Mouse (Mus musculus): Measurements from ENCODE around the gene Olfr1057. TPM values are rescaled to one million over a fixed set of nuclear protein-coding genes. Genes with fewer than 3 reads are reported as not detected.
"Not testable (repeated sequence)": the region's sequence is repeated elsewhere in the genome, so short reads cannot be mapped to it uniquely, and the experiment has no call there.

The Olfr1057 gene
- total RNA-seq (2021): not detected

DNA sequence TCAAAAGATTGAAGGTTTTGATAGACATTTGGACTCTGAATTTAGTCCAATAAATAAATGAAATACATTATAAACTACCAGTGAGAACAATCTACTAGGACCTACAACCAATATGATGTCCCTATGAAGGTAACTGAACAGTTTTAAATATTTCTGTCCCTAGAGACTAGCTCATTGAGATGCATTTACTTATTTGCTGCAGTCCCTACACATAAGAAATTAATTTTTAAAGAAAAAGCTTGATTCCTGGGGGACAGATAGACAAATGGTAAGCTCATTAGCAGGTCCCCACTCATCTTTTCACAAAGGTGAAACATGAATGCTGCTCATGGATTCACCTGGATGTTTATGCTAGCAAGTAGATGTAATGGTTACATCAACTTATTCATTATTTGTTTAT is at the start of gene Olfr1057:
Olfr1057 (minus strand) TSS at position 101 of the 400 bp plus-strand sequence.
- no peak for DNase-seq
- intact Hi-C loops (cut with DNase I): no loop called here

- intact Hi-C loops (cut with DNase I); DNase-seq: not testable (repeated sequence)
These were observed 48.5 kb upstream of the Olfr1057 start, which contains the start of gene Olfr1062 for GRCm38 (mm10) chr2:86426649-86427048. Gene Olfr1062, minus strand, starts transcription at chr2:86426749.

- no peak for DNase-seq
- intact Hi-C loops (cut with DNase I): no loop called here
These were observed 35.8 kb upstream of the Olfr1057 start, which contains the start of gene Olfr1061 for GRCm38 (mm10) chr2:86413950-86414349. Gene Olfr1061, minus strand, starts transcription at chr2:86414050.

- no peak for DNase-seq
- intact Hi-C loops (cut with DNase I): no loop called here
These were observed 16.9 kb upstream of the Olfr1057 start for GRCm38 (mm10) chr2:86395114-86395513.

GRCm38 (mm10) chr2:86388461-86388860 is 10.3 kb upstream of the Olfr1057 start, which contains the start of gene Olfr1058:
Gene Olfr1058, minus strand, starts transcription at chr2:86388561.
- DNase-seq; intact Hi-C loops (cut with DNase I): not testable (repeated sequence)

DNA sequence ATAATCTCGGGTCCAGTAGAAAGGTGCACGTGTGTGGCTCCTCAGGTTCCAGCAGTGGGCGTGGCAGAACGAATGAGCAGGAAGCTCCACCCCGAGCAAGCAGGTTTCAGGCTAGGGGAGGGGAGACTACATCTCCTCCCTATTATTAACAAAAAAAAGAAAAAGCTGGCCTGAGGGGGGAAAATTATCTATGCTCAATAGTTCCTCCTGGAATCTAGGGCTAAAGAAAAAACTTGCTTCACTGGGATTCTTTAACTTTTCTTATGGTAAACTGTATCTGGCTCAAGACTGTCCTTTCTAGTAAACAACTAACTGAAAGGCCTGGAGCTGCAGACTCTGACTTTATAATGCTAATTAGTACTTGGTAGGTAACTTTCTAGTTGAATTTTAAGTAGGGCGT is 11.9 kb downstream of the Olfr1057 start:
- DNase-seq; intact Hi-C loops (cut with DNase I): not testable (repeated sequence)

GRCm38 (mm10) chr2:86362369-86362768 is 15.8 kb downstream of the Olfr1057 start, which contains the start of gene Olfr1056:
Gene Olfr1056, minus strand, starts transcription at chr2:86362469.
- no peak for DNase-seq
- intact Hi-C loops (cut with DNase I): no loop called here

- intact Hi-C loops (cut with DNase I); DNase-seq: not testable (repeated sequence)
These were observed 26.4 kb downstream of the Olfr1057 start for GRCm38 (mm10) chr2:86351751-86352150.

- intact Hi-C loops (cut with DNase I): no loop called here
- no peak for DNase-seq
These were observed 28.0 kb downstream of the Olfr1057 start, which contains the start of gene Olfr1055 for GRCm38 (mm10) chr2:86350184-86350583. Gene Olfr1055, minus strand, starts transcription at chr2:86350284.

DNA sequence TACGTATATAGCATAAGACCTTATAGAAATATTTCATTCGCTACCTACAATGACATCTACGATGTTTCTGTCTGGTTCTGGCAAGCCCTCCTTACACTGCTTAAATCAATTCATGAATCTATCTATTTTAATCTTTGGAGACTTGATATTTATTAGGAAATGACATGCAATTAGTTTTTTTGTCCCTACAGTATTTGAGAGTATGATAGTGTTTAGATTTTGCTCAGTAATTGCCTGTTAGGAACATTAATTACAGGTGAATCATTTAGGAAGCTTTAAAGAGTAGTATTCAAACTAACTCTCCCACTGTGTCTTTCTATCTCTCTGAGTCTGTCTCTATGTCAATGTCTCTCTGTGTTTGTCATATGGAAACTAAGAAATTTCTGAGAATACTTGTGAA is 42.9 kb downstream of the Olfr1057 start, which contains the start of gene Olfr1054:
Olfr1054 (minus strand) TSS at position 101 of the 400 bp plus-strand sequence.
- no peak for DNase-seq
- intact Hi-C loops (cut with DNase I): no loop called here

Other genes starting within 250 kb of the Olfr1057 start
- gene Olfr1039, start 242.5 kb downstream of the Olfr1057 start, total RNA-seq (2021): not detected
- not detected for gene Olfr1040, start 231.7 kb downstream of the Olfr1057 start, total RNA-seq (2021)
- not detected for gene Olfr1042, start 216.6 kb downstream of the Olfr1057 start, total RNA-seq (2021)
- gene Olfr1043, start 210.9 kb downstream of the Olfr1057 start, total RNA-seq (2021): not detected
- not detected for gene Olfr1044, start 200.6 kb downstream of the Olfr1057 start, total RNA-seq (2021)
- gene Olfr52, start 192.7 kb downstream of the Olfr1057 start, total RNA-seq (2021): not detected
- gene Olfr1045, start 175.4 kb downstream of the Olfr1057 start, total RNA-seq (2021): not detected
- gene Olfr1046, start 159.1 kb downstream of the Olfr1057 start, total RNA-seq (2021): not detected
- not detected for gene Olfr1047, start 147.0 kb downstream of the Olfr1057 start, total RNA-seq (2021)
- gene Olfr1048, start 138.1 kb downstream of the Olfr1057 start, total RNA-seq (2021): not detected
- gene Olfr1049, start 120.1 kb downstream of the Olfr1057 start, total RNA-seq (2021): not detected
- gene Olfr1051, start 99.3 kb downstream of the Olfr1057 start, total RNA-seq (2021): not detected
- gene Olfr1052, start 85.9 kb downstream of the Olfr1057 start, total RNA-seq (2021): not detected
- gene Olfr1053, start 63.1 kb downstream of the Olfr1057 start, total RNA-seq (2021): not detected
- not detected for gene Olfr1054, start 43.0 kb downstream of the Olfr1057 start, total RNA-seq (2021)
- gene Olfr1055, start 28.1 kb downstream of the Olfr1057 start, total RNA-seq (2021): not detected
- gene Olfr1056, start 15.9 kb downstream of the Olfr1057 start, total RNA-seq (2021): not detected
- gene Olfr1058, start 10.2 kb upstream of the Olfr1057 start, total RNA-seq (2021): not detected
- not detected for gene Olfr1061, start 35.7 kb upstream of the Olfr1057 start, total RNA-seq (2021)
- gene Olfr1062, start 48.4 kb upstream of the Olfr1057 start, total RNA-seq (2021): not detected
- not detected for gene Olfr1065, start 72.2 kb upstream of the Olfr1057 start, total RNA-seq (2021)
- gene Olfr1066, start 77.9 kb upstream of the Olfr1057 start, total RNA-seq (2021): not detected
- gene Olfr228, start 109.0 kb upstream of the Olfr1057 start, total RNA-seq (2021): not detected
- gene Olfr1076, start 130.1 kb upstream of the Olfr1057 start, total RNA-seq (2021): not detected
- not detected for gene Olfr1079, start 164.1 kb upstream of the Olfr1057 start, total RNA-seq (2021)
- not detected for gene Olfr1080, start 179.8 kb upstream of the Olfr1057 start, total RNA-seq (2021)
- gene Olfr1082, start 220.6 kb upstream of the Olfr1057 start, total RNA-seq (2021): not detected

All from left cerebral cortex, postnatal 4 days (tissue).